ENCODE assay signal across 38 mouse cellular contexts in genomic region chr5:72656270-72656791, GRCm38 (mm10). TPM values are rescaled to one million over a fixed set of nuclear protein-coding genes. Genes with fewer than 3 reads are reported as not detected.
DNase-seq lines count a peak whose midpoint lies in the region; ATAC-seq and TF ChIP-seq lines count a peak whose summit lies in the region.
"Had no signal": no experiment of that assay in that cellular context is flagged by ENCODE, and none has a peak within 500 bp of the region (broad histone marks: within the 10 kb centered on the region; RNA-seq: fewer than 3 reads in every experiment).

No protein-coding gene starts in this region.

- DNase-seq in kidney, postnatal 36 days: no peak
- DNase-seq in testis, postnatal 10 days (ENCODE audit: low spot score): peak; percentile 8
- DNase-seq in testis, postnatal 14 days (ENCODE audit: low spot score): no peak
- DNase-seq in yolk sac, embryonic 10.5 days (ENCODE audit: low spot score): peak; percentile 45
- no peak for DNase-seq in left cerebral cortex, postnatal 36 days (ENCODE audit: low spot score in 2 of 2)
- no peak for DNase-seq in layer of hippocampus, adult 8-10 months (ENCODE audit: low spot score in 2 of 2)
- DNase-seq: adrenal gland, postnatal 36 days; B cell, adult 2 months; cerebellum, adult 18-20 months; cerebellum, postnatal 10 days; gastrocnemius, postnatal 25 days; heart, adult 18-20 months; heart, postnatal 4 days; kidney, adult 8-10 months; layer of hippocampus, postnatal 36 days; liver, postnatal 0 days; lung, postnatal 36 days; right cerebral cortex, adult 18-20 months had no signal

- no peak for TF ChIP-seq CTCF in intestine, postnatal 0 days (IDR thresholded peaks at IDR 0.05; ENCODE audit: low read depth)

- H3K9me3 ChIP-seq in kidney, embryonic 15.5 days (replicated peaks): no peaks in the 10 kb centered on the region
- no peaks in the 10 kb centered on the region for H3K9me3 ChIP-seq in intestine, postnatal 0 days (ENCODE audit: control insufficient read depth)
- H3K9me3 ChIP-seq: forebrain, embryonic 10.5 days; forebrain, embryonic 15.5 days; hindbrain, embryonic 13.5 days; liver, embryonic 12.5 days; midbrain, embryonic 12.5 days; neural tube, embryonic 15.5 days had no signal

- 0 out of 2 replicates have a peak overlapping the region, but pooled peaks have one; percentile 61 for H3K27ac ChIP-seq in kidney, embryonic 15.5 days
- H3K27ac ChIP-seq in intestine, postnatal 0 days (ENCODE audit: low read depth, low read length): peak overlapping the region; percentile 80
- H3K27ac ChIP-seq: embryonic facial prominence, embryonic 13.5 days; forebrain, embryonic 10.5 days; forebrain, embryonic 15.5 days; hindbrain, embryonic 13.5 days; liver, embryonic 12.5 days; midbrain, embryonic 12.5 days; neural tube, embryonic 15.5 days; stomach, postnatal 0 days had no signal

- intact Hi-C loops in left cerebral cortex, postnatal 36 days (cut with DNase I): no loop called here

- H3K9ac ChIP-seq in kidney, embryonic 15.5 days: no peak overlapping the region
- no peak overlapping the region for H3K9ac ChIP-seq in intestine, postnatal 0 days (ENCODE audit: low read depth, low read length)
- H3K9ac ChIP-seq: embryonic facial prominence, embryonic 13.5 days; forebrain, embryonic 15.5 days; hindbrain, embryonic 13.5 days; liver, embryonic 12.5 days; liver, postnatal 0 days; midbrain, embryonic 12.5 days; neural tube, embryonic 15.5 days had no signal

- ATAC-seq in kidney, embryonic 15.5 days (replicated peaks; ENCODE audit: low FRiP score): 0 out of 2 replicates have a peak, but pooled peaks have one; percentile 46
- ATAC-seq in intestine, postnatal 0 days: peak; percentile 89
- ATAC-seq: forebrain, embryonic 15.5 days; liver, embryonic 12.5 days; liver, postnatal 0 days had no signal

- WGBS in kidney, embryonic 15.5 days: 10% methylated on average over 7 of the region's 7 CpGs
- 21% methylated on average over 7 of the region's 7 CpGs for WGBS in intestine, postnatal 0 days

- H3K4me2 ChIP-seq in kidney, embryonic 15.5 days: peak overlapping the region; percentile 39
- H3K4me2 ChIP-seq in intestine, postnatal 0 days (replicated peaks; ENCODE audit: low read depth): peak overlapping the region; percentile 51
- H3K4me2 ChIP-seq: embryonic facial prominence, embryonic 13.5 days; forebrain, embryonic 15.5 days; heart, embryonic 11.5 days; hindbrain, embryonic 13.5 days; liver, embryonic 12.5 days; midbrain, embryonic 12.5 days; neural tube, embryonic 15.5 days had no signal

- no peaks in the 10 kb centered on the region for H3K27me3 ChIP-seq in kidney, embryonic 15.5 days
- no peaks in the 10 kb centered on the region for H3K27me3 ChIP-seq in intestine, postnatal 0 days (replicated peaks; ENCODE audit: control insufficient read depth, insufficient read depth, low read length)
- H3K27me3 ChIP-seq: embryonic facial prominence, embryonic 13.5 days; forebrain, embryonic 15.5 days; hindbrain, embryonic 13.5 days; liver, embryonic 12.5 days; neural tube, embryonic 15.5 days had no signal

- H3K36me3 ChIP-seq in kidney, embryonic 15.5 days: no peaks in the 10 kb centered on the region
- peaks cover 5% of the 10 kb centered on the region; the same call in 1 of the 2 replicates for H3K36me3 ChIP-seq in intestine, postnatal 0 days (ENCODE audit: control insufficient read depth, insufficient read depth)
- H3K36me3 ChIP-seq: embryonic facial prominence, embryonic 13.5 days; forebrain, embryonic 10.5 days; forebrain, embryonic 15.5 days; hindbrain, embryonic 13.5 days; liver, embryonic 12.5 days; midbrain, embryonic 12.5 days; neural tube, embryonic 15.5 days had no signal

- H3K4me1 ChIP-seq in kidney, embryonic 15.5 days: peaks cover 8% of the 10 kb centered on the region
- H3K4me1 ChIP-seq in intestine, postnatal 0 days (replicated peaks; ENCODE audit: control insufficient read depth, insufficient read depth, low read length): peaks cover 5% of the 10 kb centered on the region; the same call in 1 of the 2 replicates
- H3K4me1 ChIP-seq: forebrain, embryonic 10.5 days; forebrain, embryonic 15.5 days; hindbrain, embryonic 13.5 days; midbrain, embryonic 12.5 days; neural tube, embryonic 15.5 days had no signal

- no peak overlapping the region for H3K4me3 ChIP-seq in kidney, embryonic 15.5 days (replicated peaks)
- H3K4me3 ChIP-seq in intestine, postnatal 0 days (ENCODE audit: low read depth, low read length): peak overlapping the region; percentile 17; the same call in 1 of the 2 replicates
- H3K4me3 ChIP-seq: embryonic facial prominence, embryonic 13.5 days; forebrain, embryonic 10.5 days; forebrain, embryonic 15.5 days; hindbrain, embryonic 13.5 days; liver, embryonic 12.5 days; midbrain, embryonic 12.5 days; neural tube, embryonic 15.5 days had no signal

RNA-seq across cellular contexts. Expression of gene Nipal1, which starts 8.7 kb away (rescaled TPM):
- 2.8 and 3.1 TPM in 2 replicates for polyA plus RNA-seq in kidney, embryonic 15.5 days (2015; fragmentation: Nextera tagmentation; extraction: Ambion mirVana)
- polyA plus RNA-seq in intestine, postnatal 0 days (2015; fragmentation: Nextera tagmentation; extraction: Ambion mirVana): 40.0 and 42.0 TPM in 2 replicates
- total RNA-seq in left cerebral cortex, postnatal 36 days (2021): not detected
- not detected for total RNA-seq in layer of hippocampus, adult 8-10 months (2022)
- total RNA-seq: gastrocnemius, postnatal 25 days; heart, adult 18-20 months; layer of hippocampus, adult 18-20 months; layer of hippocampus, postnatal 36 days had no signal
- polyA plus RNA-seq: cortical plate, adult 2 months had no signal

RNA-seq across cellular contexts. Expression of gene Cnga1, which starts 12.3 kb away (rescaled TPM):
- not detected in 2 replicates for polyA plus RNA-seq in kidney, embryonic 15.5 days (2015; fragmentation: Nextera tagmentation; extraction: Ambion mirVana)
- polyA plus RNA-seq in intestine, postnatal 0 days (2015; fragmentation: Nextera tagmentation; extraction: Ambion mirVana): not detected in 2 replicates
- total RNA-seq in left cerebral cortex, postnatal 36 days (2021): not detected
- total RNA-seq in layer of hippocampus, adult 8-10 months (2022): not detected
- total RNA-seq: adrenal gland, adult 18-20 months; adrenal gland, postnatal 36 days; gastrocnemius, adult 18-20 months; gastrocnemius, postnatal 25 days; heart, postnatal 4 days; layer of hippocampus, adult 18-20 months; layer of hippocampus, postnatal 36 days had no signal
- polyA plus RNA-seq: brain, embryonic 14.5 days; cortical plate, adult 2 months; embryonic facial prominence, embryonic 13.5 days; forebrain, embryonic 10.5 days; forebrain, embryonic 15.5 days; frontal cortex, adult 2 months; heart, embryonic 11.5 days; heart, embryonic 16.5 days; hindbrain, embryonic 13.5 days; limb, embryonic 11.5 days; liver, embryonic 12.5 days; liver, postnatal 0 days; lung, embryonic 16.5 days; midbrain, embryonic 12.5 days; stomach, postnatal 0 days had no signal

Comparison
In these comparisons a context has a peak if more than half of its experiments do, and no peak if none do; other contexts are left out.
1. DNase-seq: peak in testis, postnatal 10 days (single experiment) and yolk sac, embryonic 10.5 days (single experiment); none in kidney, postnatal 36 days (0 of 2), testis, postnatal 14 days (single experiment), left cerebral cortex, postnatal 36 days (0 of 2) and layer of hippocampus, adult 8-10 months (0 of 2).